Mouse (Mus musculus): Measurements from ENCODE around the gene Phf10.

DNA sequence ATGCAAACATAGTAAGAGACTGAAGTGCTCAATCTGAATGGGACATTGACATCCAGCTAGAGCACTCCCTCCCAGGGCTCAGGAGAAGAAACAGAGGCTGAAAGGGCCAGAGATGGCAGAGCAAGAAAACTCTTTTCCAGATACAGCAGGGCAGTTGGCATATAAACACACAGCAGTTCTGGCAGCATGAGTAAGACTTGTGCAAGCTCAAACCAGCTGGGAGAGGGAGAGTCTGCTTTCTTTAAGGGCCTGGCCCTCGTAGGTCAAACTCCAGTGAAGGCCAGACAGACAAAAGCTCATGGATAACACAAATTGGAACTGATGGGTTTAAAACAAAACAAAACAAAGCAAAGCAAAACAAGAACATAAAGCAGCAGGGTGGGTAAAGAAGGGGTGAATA is 54.5 kb downstream of the Phf10 start:
- TF ChIP-seq CTCF (IDR thresholded peaks at IDR 0.05 in 2 of 3, conservative IDR thresholded peaks at IDR 0.05 in 1 of 3; ENCODE audit: control insufficient read depth in 1 of 3, insufficient read depth in 1 of 3, low read depth in 2 of 3, low read length in 3 of 3, poor library complexity in 1 of 3, severe bottlenecking in 1 of 3) (no peak), EP300 (IDR thresholded peaks at IDR 0.05; ENCODE audit: low read depth in 1 of 2, low read length in 2 of 2) (no peak), POLR2A (IDR thresholded peaks at IDR 0.05; ENCODE audit: control insufficient read depth in 1 of 2, insufficient read depth in 1 of 2, low read depth in 1 of 2, low read length in 2 of 2, poor library complexity in 1 of 2) (no peak), BHLHE40 (IDR thresholded peaks at IDR 0.05; ENCODE audit: borderline replicate concordance, low read depth, low read length) (no peak), MXI1 (IDR thresholded peaks at IDR 0.05; ENCODE audit: low read depth, low read length) (no peak), ZNF384 (IDR thresholded peaks at IDR 0.05; ENCODE audit: low read depth, low read length) (no peak), CHD1 (IDR thresholded peaks at IDR 0.05; ENCODE audit: low read depth, low read length) (no peak), ZKSCAN1 (IDR thresholded peaks at IDR 0.05; ENCODE audit: low read depth, low read length) (no peak), USF1 (IDR thresholded peaks at IDR 0.05; ENCODE audit: low read depth, low read length) (no peak), E2F4 (IDR thresholded peaks at IDR 0.05; ENCODE audit: borderline replicate concordance, low read depth, low read length) (no peak), ELF1 (IDR thresholded peaks at IDR 0.05; ENCODE audit: low read depth, low read length) (no peak), POLR2AphosphoS2 (IDR thresholded peaks at IDR 0.05; ENCODE audit: low read length) (no peak), MAFK (IDR thresholded peaks at IDR 0.05; ENCODE audit: borderline replicate concordance, low read depth, low read length) (no peak)
